Mouse (Mus musculus) skeletal muscle tissue, adult 2 months (tissue): Measurements from ENCODE around the gene Ndufb10.
"Not testable (repeated sequence)": the region's sequence is repeated elsewhere in the genome, so short reads cannot be mapped to it uniquely, and the experiment has no call there.

Experiments used
- DNase-seq: peaks from one replicate; pipeline ENCODE4 v3.0.0-alpha.2; 2012; ENCODE audit warnings: low read depth, low spot score

Ndufb10 gene

DNA sequence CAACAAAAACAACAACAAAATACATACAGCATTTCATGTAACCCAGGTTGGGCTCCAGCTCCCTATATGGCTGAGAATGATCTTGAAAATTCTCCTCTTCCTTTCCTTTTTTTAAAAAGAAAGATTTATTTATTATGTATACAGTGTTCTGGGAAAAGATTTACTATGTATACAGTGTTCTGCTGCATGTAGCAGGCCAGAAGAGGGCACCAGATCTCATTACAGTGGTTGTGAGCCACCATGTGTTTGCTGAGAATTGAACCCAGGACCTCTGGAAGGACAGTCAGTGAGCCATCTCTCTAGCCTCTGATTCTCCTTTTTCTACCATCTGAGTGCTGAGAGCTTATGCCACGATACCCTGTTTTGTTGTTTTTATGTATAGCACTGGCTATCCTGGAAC, 10.2 kb upstream of the Ndufb10 start:
- no peak for DNase-seq

GRCm38 (mm10) chr17:24733434-24734050, 9.3 kb upstream of the Ndufb10 start:
- no peak for DNase-seq

DNA sequence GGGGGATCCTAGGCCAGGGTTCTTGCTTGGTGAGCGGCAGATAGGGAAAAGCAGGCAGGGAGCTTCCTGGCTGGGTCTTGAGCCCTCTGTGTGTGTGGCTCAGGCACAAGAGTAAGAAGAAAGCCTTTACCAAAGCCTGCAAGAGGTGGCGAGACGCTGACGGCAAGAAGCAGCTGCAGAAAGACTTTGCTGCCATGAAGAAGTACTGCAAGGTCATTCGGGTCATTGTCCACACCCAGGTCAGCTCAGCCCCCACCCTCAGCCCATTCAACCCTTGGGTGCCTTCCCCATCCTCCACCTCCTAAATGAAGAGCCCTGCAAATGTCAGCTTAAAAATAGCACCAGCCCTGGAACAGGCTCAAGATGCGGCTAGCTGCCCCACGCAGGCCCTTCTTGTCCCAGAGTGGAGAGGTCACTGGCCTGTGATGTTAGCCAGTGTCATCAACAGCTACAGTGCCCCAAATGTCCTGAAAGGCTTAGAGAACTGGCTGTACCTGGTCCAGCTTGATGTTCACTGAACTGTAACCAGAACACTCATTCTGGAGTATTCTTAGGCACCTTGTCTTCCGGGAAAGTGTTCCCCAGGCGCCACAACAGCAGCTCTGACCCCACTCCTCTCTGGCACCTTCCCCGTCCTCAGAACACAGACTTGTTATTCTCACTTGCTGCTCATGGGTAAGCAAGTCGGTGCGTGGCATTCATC, 8.1 kb upstream of the Ndufb10 start:
- peak; percentile 95 for DNase-seq

DNA sequence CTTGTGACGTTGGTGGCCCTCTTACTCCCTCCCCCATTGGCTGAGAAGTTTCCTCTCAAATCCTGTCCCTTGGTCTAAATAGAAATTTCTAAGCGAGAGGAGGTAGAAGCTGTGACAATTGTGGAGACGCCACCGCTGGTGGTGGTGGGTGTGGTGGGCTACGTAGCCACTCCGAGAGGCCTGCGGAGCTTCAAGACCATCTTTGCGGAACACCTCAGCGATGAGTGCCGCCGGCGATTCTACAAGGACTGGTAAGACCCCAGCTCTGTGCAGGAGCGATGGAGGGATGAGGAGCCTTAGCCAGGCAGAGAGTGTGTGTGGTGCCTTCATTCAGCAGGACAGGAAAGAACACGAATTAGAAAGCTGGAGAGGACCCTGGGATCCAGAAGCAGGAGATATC, 6.5 kb upstream of the Ndufb10 start:
- no peak for DNase-seq

DNA sequence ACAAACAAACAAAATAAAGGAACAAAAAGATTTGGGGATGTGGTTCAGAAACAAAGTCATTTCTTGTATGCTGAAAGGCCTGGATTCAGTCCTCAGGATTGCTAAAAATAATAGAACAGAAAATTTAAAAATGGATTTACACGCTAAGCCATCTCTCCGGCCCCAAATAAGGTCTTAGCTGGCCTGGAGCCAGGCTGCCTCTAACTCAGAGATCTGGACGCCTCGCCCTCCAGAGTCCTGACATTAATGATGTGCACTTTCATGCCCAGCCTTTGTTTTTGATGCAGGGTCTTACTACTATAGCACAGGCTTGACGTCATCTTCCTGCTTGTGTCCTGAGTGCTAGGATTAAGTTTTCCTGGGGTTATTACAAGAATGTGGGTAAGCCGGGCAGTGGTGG, 4.8 kb upstream of the Ndufb10 start:
- DNase-seq, result peak; percentile 65

DNA sequence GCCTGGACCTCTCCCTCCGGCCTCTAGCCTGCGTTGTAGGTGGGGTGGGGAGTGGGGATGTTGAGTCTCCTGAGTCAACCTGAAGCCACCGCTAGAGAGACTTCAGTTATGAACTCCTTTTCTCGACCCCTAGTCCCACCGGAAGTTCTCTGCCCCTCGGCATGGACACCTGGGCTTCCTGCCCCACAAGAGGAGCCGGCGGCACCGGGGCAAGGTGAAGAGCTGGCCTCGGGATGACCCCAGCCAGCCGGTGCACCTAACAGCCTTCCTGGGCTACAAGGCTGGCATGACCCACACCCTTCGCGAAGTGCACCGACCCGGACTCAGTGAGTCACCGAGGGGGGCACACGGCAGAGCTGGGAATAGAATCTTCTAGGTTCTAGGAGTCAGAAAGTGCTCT, 3.9 kb upstream of the Ndufb10 start:
- no peak for DNase-seq

DNA sequence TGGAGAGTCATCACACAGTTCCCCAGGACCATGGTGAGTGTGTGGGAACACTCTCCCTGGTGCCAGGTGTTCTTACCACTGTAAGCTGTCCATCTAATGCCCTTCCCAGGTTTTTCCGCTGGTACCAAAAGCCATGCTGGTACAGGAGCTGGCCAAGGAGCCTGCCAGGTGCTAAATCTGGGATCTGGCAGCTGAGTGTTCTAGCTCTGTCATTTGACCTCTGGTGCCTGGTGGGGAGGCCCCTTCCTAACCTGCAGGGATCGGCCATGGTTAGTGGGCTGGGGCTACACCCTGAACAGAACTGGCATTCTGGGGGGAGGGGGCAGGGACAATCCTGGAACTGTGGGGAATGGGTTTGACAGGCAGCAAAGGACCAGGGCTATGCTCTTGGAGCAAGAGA, 3.3 kb upstream of the Ndufb10 start, which contains the start of gene Rpl3l:
Rpl3l (plus strand) TSS at position 203 of the 400 bp plus-strand sequence.
- peak; percentile 89 for DNase-seq

- DNase-seq, result no peak
Observed at GRCm38 (mm10) chr17:24725637-24726390, 1.5 kb upstream of the Ndufb10 start.

GRCm38 (mm10) chr17:24723881-24724180, 447 bp downstream of the Ndufb10 start:
- no peak for DNase-seq

DNA sequence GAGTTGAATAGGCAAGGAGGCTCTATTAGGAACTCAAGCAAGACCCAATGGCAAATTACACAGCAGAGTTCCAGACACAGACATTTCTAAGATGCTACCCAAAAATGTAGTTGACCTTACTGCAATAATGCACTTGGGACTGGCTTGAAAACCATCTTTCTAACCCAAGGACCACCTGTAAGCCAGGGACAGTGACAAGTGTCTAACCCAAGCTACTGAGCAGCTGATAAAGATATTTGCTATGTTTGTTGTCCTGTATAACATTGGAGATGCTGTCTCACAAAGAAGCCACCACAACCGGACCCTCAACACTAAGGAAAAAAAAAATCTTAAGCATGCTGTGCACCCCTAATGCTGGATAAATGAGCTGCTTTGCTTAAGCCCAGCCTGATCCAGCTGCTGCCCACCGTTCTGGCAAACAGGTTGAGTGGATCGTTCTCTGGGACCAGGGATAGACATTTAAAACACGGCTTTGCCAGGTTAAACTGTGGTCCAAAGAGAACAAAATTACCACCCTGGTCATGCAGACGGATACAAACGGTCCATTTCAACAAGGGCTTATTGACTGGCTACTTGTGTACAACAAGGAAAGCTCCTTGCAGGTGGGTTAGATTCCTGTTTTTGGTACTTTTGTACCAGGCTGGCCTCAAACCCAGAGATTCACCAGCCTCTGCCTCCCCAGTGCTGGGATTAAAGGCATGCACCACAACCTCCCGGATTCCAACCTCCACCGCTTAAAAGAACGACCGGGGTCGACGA, 977 bp downstream of the Ndufb10 start:
- DNase-seq, result no peak

GRCm38 (mm10) chr17:24722220-24722924, 1.9 kb downstream of the Ndufb10 start:
- no peak for DNase-seq

DNA sequence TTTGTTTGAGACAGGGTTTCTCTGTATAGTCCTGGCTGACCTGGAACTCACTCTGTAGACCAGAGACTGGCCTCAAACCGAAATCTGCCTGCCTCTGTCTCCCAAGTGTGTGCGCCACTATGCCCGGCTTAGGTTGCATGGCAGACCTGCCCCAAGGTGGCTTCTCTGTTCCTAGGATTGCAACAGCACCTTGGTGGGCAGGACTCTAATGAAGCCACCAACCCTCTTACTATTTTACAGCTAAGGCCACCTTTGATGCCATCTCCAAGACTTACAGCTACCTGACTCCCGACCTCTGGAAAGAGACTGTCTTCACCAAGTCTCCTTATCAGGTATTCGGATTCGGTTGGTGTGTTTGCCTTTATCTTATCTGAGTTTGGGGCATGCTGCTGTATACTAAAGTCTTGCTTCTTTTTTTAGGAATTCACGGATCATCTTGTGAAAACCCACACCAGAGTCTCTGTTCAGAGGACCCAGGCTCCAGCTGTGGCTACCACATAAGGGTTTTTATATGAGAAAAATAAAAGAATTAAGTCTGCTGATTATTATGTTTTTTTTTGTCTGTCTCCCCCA, 2.8 kb downstream of the Ndufb10 start:
- DNase-seq, result not testable (repeated sequence)

DNA sequence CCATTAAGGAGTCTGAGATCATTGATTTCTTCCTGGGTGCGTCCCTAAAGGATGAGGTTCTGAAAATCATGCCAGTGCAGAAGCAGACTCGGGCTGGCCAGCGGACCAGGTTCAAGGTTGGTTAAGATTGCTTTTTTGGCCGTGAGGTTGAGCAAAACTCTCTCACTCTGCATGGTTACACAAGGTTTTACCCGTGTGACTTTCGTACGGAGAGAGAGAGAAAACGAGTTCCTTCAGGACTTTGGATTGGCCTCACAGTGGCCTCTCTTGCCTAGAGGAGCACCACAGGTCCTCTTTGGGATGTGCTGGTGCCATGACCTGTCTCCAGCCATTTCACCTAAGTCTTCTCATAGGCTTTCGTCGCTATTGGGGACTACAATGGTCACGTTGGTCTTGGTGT, 3.7 kb downstream of the Ndufb10 start:
- not testable (repeated sequence) for DNase-seq

DNA sequence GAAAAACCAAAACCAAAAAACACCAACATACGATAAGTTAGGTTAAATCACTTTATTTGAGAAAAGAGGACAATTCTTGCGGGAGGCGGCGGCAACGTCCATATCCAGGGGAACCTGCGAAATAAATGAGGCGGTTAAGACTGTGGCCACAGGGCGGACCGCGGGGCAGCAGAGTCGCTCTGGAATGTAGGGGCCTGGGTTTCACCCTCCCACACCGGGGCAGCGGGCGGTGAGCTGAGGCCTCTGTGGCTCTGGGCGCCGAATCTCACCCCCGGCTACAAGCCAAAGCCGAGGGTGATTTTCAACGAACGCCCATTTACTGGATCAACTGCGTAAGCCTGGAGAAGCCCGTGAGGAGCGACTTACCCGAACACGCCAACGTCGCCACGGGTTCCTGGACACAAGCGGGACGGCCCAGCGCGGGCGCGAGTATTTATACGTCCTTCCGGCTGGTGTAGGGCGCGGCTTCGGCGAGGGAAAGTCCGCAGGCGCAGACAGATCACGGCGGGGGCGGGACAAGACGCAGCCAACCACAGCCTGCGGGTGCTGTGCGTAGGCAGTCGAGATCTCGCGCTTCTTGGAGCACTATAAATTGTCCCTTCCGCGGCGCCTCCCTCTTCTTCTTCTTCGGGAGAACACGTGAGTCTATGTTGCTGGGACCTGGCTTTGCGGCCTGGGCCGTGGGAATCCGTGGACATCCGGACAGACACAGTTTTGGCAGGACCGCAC, 4.6 kb downstream of the Ndufb10 start:
- peak; percentile 99 for DNase-seq

DNA sequence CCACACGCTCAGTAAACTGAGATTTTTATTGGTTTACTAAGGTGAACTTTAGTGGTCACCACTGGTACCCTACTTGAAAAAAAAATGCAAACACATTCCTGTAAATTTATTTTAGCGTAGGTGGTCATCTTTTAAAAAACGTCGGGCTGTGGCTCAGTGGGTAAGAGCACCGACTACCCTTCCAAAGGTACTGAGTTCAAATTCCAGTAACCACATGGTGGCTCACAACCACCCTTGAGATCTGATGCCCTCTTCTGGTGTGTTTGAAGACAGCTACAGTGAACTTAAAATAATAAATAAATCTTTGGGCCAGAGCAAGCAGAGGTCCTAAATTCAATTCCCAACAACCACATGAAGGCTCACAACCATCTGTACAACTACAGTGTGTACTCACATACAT, 5.3 kb downstream of the Ndufb10 start:
- DNase-seq, result not testable (repeated sequence)

DNA sequence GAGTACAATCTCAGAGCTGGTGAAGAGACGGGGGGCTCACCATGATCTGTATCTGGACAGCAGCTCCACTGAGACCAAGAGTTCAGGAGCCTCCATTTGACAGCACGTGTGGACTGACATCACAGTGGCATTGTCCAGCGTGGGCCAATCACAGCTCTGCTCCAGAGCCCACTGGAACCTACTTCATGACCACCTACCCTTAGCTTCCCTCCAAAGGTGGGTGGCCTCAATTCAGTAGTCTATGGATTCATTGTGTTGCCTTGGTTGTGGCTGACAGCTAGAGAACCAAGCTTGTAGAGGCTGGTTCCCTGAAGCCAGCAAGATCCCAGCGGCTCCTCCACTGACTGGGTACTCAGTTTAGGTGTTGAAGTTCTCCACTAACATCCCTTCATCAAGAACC, 6.3 kb downstream of the Ndufb10 start, which contains the start of the genes Rnf151 and Rps2:
Rnf151 (minus strand) TSS at position 121 of the 400 bp plus-strand sequence.
Rps2 (plus strand) TSS at position 174 of the 400 bp plus-strand sequence.
- no peak for DNase-seq

- DNase-seq, result no peak
Observed at GRCm38 (mm10) chr17:24716166-24716682, 8.1 kb downstream of the Ndufb10 start.

- DNase-seq, result no peak
Observed at GRCm38 (mm10) chr17:24715556-24715955, 8.7 kb downstream of the Ndufb10 start.

DNA sequence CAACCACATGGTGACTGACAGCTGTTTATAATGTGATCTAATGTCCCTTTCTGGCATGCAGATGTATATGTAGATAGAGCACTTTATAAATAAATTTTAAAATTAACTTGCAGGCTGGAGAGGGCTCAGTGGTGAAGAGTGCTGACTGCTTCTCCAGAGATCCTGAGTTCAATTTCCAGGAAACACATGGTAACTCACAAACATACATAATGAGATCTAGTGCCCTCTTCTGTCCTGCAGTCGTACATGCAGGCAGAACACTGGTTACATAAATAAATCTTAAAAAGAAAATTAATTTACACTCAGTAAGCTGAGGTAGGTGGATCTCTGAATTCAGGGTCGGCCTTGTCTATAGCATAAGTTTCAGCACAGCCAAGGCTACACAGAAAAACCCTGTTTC, 15.6 kb downstream of the Ndufb10 start:
- DNase-seq, result no peak
